Mouse (Mus musculus) urinary bladder, postnatal 25 days (tissue): Measurements from ENCODE around the gene Rad18.

Source experiments
- DNase-seq: peaks from one replicate; pipeline ENCODE4 v3.0.0; 2022; ENCODE audit warnings: low spot score

Gene Rad18

DNA sequence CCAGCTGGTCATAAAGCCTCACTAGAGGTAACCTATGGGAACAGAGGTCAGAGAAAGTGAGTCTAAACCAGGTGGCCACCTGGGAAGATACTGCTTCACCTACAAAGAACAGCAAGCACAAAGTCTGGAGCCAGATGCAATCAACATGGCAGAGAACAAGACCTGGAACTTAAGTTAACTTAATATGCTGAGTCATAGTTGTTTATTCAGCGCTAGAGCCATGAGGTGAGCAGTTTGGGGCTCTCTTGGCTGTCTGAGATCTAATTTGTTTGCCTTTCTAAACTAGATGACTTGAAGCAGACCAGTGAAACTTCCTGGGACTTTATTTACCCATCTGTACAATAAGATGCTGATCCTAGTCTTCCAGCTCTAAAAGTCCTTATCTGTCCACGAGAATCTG lies 12.4 kb downstream of the Rad18 start:
- no peak for DNase-seq

DNA sequence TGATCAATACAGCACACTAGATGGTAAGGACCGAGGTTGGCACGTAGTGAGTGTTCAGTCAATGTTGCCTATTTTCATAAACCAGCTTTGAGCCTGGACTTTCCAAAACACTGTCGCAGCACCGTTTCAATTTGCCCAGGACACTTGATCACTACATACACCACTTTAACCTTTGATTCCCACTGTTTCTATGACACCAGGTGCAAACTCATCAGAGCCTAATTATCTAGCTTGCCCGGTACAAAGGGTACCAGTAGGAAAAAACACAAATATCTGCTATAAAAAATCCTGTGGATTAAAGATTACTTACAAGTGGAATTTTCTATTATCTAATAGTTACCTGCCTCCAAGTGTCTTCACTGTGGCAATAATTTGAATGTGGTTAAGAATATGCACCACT lies 64.4 kb downstream of the Rad18 start:
- no peak for DNase-seq

GRCm38 (mm10) chr6:112630291-112630690 lies 66.2 kb downstream of the Rad18 start:
- DNase-seq: no peak

GRCm38 (mm10) chr6:112628301-112628700 lies 68.2 kb downstream of the Rad18 start:
- no peak for DNase-seq

DNA sequence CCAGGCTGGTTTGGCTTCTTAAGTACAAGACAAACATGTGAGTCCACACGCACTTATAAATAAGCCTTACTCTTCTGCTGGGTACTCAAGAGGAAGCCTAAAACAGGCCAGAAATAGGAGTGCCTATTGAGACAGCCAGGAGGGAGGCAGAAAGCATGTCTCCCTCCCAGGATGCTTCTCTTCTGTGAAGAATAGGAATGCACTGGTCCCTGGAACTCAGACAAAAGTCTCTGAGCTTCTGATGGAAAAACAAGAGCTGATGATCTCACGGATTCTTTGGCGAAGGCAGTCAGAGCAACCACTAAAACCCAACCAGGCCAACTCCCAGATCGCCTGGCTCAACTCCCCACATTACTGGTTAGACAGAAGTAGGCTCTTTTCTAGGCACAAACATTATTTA lies 74.2 kb downstream of the Rad18 start:
- no peak for DNase-seq

- no peak for DNase-seq
Measured at GRCm38 (mm10) chr6:112620027-112620426, 76.5 kb downstream of the Rad18 start.

DNA sequence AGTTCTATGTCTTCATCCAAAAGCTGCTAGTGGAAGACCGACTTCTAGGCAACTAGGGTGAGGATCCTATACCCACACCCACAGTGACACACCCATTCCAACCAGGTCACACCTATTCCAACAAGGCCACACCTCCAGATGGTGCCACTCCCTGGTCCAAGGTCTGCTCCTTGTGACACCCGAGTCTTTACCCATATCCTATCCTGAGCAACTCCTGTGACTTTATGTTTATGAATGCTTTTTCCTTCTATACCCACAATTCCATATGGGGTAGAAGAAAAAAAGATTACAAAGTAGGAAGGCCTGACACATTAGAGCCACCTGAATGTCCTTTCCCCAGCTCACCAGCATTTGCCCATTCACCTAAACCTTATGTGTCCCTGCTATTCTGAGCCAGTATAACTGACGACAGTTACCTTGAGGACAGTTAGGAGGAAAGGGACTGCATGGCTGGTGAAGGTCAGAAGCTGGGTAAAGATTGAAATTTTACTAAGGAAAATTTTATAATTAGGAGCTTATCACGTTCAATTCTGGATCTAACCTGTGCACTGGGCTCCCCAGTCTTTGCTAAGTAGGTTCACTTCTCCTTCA lies 78.7 kb downstream of the Rad18 start:
- no peak for DNase-seq

GRCm38 (mm10) chr6:112609027-112609426 lies 87.5 kb downstream of the Rad18 start:
- DNase-seq: no peak

DNA sequence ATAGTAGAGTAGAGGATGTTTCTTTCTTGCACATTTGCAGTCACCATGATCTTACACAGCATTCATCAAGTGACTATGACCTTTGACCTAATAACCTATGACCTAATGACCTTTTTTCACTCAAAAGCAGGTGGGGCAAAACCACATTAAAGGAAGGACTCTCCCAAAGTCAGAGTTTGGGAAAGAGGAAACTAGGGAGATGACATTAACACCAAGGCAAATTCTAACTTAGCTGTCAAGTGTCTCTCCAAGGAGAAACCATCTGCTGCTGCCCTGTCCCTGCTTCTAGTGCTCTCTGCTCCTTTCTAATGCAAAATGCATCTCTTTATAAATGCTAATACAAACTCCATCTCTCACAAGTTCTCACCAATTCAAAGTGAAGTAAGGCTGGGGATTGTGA lies 92.6 kb downstream of the Rad18 start:
- no peak for DNase-seq

- no peak for DNase-seq
Measured at GRCm38 (mm10) chr6:112594971-112595370, 101.5 kb downstream of the Rad18 start.

DNA sequence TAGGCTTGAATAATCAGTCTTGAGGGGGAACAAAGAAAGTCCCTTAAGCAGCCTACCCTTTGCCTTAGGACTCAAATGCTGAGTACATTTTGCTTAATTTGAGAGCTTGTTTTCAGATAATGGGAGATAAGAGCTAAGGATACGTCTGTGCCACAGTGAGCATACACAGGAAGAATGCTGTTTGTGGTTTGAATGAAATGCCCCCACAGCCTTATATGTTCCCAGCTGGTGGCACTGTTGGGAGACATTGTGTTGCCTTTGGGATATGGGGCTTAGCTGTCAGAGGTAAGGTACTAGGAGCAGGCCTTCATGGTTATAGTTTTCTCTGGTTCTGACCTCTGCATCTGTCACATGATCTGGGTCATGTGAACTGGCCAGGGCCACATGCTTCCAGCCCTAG lies 108.6 kb downstream of the Rad18 start:
- no peak for DNase-seq

- DNase-seq: no peak
Measured at GRCm38 (mm10) chr6:112586999-112587398, 109.5 kb downstream of the Rad18 start.

GRCm38 (mm10) chr6:112584961-112585360 lies 111.5 kb downstream of the Rad18 start:
- DNase-seq: no peak

- no peak for DNase-seq
Measured at GRCm38 (mm10) chr6:112582022-112582421, 114.5 kb downstream of the Rad18 start.

DNA sequence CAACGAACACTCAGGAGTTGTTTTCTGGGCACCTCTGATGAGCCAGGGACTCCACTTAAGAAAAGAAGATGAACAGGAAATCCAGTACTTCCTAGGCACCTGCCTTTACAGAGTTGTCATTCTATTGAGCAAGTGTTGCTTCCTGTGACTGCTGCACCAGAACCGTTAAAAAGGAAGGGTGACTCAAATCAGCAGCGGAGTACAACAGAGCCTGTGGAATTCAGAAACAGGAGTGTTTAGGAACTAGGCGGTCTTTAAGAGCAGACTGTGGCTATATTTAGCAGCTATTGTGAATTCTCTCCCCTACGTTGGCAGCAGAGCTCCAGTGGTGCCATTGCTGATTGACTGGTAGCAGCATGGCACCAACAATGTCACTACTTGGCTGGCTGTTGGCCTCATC lies 119.3 kb downstream of the Rad18 start:
- no peak for DNase-seq

- no peak for DNase-seq
Measured at GRCm38 (mm10) chr6:112574558-112574957, 121.9 kb downstream of the Rad18 start.

DNA sequence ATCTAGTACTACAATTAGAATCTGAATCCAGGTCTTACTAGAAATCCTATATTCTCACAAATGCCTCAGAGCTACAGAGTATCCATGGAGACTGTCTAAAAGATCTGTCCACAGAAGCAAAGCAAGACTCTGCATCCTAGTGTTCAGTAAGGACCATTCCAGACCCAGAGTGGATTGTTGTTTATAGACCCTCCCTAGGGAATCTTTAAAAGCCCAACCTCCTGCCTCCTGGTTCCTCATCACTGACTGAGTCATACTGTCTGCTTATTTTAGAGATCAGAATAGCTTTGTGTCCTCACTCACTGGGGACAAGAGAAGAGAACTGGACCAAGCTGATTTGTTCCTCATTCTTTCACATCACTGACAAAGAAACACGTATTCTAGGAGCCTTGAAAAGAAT lies 126.1 kb downstream of the Rad18 start:
- DNase-seq: no peak
